Mouse (Mus musculus) kidney, adult 8-10 months (tissue): ENCODE results near the gene Nup107.

Source experiments
- DNase-seq, 2 experiments: peaks; one replicate each; pipeline ENCODE4 v3.0.0; 2022

Gene Nup107

GRCm38 (mm10) chr10:117777501-117778327 lies 14.8 kb downstream of the Nup107 start:
- no peak for DNase-seq

- no peak for DNase-seq
Observed at GRCm38 (mm10) chr10:117777103-117777470, 15.4 kb downstream of the Nup107 start.

- no peak for DNase-seq
Observed at GRCm38 (mm10) chr10:117776281-117777102, 16.0 kb downstream of the Nup107 start.

GRCm38 (mm10) chr10:117775401-117776144 lies 16.9 kb downstream of the Nup107 start:
- DNase-seq: no peak

GRCm38 (mm10) chr10:117774817-117775120 lies 17.7 kb downstream of the Nup107 start:
- DNase-seq: no peak

GRCm38 (mm10) chr10:117774011-117774816 lies 18.3 kb downstream of the Nup107 start:
- DNase-seq: no peak

GRCm38 (mm10) chr10:117773106-117773720 lies 19.3 kb downstream of the Nup107 start:
- DNase-seq: no peak

GRCm38 (mm10) chr10:117772364-117773105 lies 20.0 kb downstream of the Nup107 start:
- DNase-seq: no peak

- no peak for DNase-seq
Observed at GRCm38 (mm10) chr10:117771131-117771510, 21.4 kb downstream of the Nup107 start.

- no peak for DNase-seq
Observed at GRCm38 (mm10) chr10:117770286-117771130, 22.0 kb downstream of the Nup107 start.

- no peak for DNase-seq
Observed at GRCm38 (mm10) chr10:117769541-117770285, 22.8 kb downstream of the Nup107 start.

- no peak for DNase-seq
Observed at GRCm38 (mm10) chr10:117768141-117768440, 24.4 kb downstream of the Nup107 start.

GRCm38 (mm10) chr10:117767286-117768140 lies 25.0 kb downstream of the Nup107 start:
- no peak for DNase-seq

GRCm38 (mm10) chr10:117766896-117767160 lies 25.7 kb downstream of the Nup107 start:
- no peak for DNase-seq

- DNase-seq: no peak
Observed at GRCm38 (mm10) chr10:117766111-117766895, 26.2 kb downstream of the Nup107 start.

GRCm38 (mm10) chr10:117765116-117765894 lies 27.2 kb downstream of the Nup107 start:
- DNase-seq: no peak

GRCm38 (mm10) chr10:117764598-117764997 lies 27.9 kb downstream of the Nup107 start:
- no peak for DNase-seq
